Mouse (Mus musculus): ENCODE measurements around the gene Slc11a2. TPM values are rescaled to one million over a fixed set of nuclear protein-coding genes. Genes with fewer than 3 reads are reported as not detected.

The Slc11a2 gene
- total and polyA plus RNA-seq, 3 experiments = 8.9 to 18.6 (median 13.0) TPM

GRCm38 (mm10) chr15:100414011-100414410, 10.9 kb downstream of the Slc11a2 start:
- Histone ChIP-seq H3K27ac (ENCODE audit: insufficient read depth, low read depth) (no peak overlapping the region), H3K27me3 (replicated peaks) (no peaks in the 10 kb centered on the region), H3K36me3 (replicated peaks in 1 of 2; ENCODE audit: control insufficient read depth in 1 of 2, insufficient read depth in 1 of 2, low read length in 1 of 2) (peaks cover 2 to 34% of the 10 kb centered on the region in 2 experiments), H3K9ac (ENCODE audit: insufficient read depth, low read depth) (no peak overlapping the region), H3K4me3 (replicated peaks in 1 of 3; ENCODE audit: low read depth in 2 of 3, low read length in 2 of 3, poor library complexity in 1 of 3) (no peak overlapping the region), H3K4me2 (ENCODE audit: insufficient read depth, low read depth, poor library complexity, severe bottlenecking) (no peak overlapping the region), H3K9me3 (replicated peaks; ENCODE audit: low read length) (no peaks in the 10 kb centered on the region), H3K79me2 (replicated peaks; ENCODE audit: control insufficient read depth, extremely low read depth, insufficient read depth, poor library complexity, severe bottlenecking) (no peaks in the 10 kb centered on the region), H3K4me1 (ENCODE audit: control insufficient read depth in 1 of 2, insufficient read depth in 2 of 2) (peaks cover 7 to 41% of the 10 kb centered on the region in 2 experiments)
- dilution Hi-C loops (cut with MboI; ENCODE audit: extremely low pct_ligation_motif_present, extremely low pct_unique_long_range_greater_than_20kb, low sequenced_read_pairs) (no loop called here), in situ Hi-C loops (cut with MboI; ENCODE audit: low pct_ligation_motif_present, low pct_unique_long_range_greater_than_20kb, low sequenced_read_pairs) (no loop called here)
- no peak for TF ChIP-seq EP300 (IDR thresholded peaks at IDR 0.05; ENCODE audit: low read length)
- DNase-seq (ENCODE audit: extremely low read depth) = peak; percentile 64

DNA sequence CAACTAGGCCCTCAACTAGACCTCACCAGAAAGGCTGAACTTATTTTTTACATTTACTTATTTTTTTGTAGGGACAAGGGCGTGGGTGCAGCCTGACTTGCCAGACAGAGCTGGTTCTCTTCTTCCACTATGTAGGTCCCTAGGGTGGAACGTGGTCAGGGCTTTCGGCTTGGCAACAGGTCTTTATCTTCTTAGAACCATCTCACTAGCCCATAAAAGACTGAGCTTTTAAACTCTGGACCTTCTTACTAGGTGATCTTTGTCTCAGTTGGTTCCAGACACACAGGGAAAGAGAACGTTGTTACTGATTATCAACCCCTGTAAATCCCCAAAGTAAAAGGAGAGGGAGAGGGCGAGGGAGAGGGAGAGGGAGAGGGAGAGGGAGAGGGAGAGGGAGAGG, 11.6 kb downstream of the Slc11a2 start:
- no peaks in the 10 kb centered on the region for H3K79me2 ChIP-seq (replicated peaks; ENCODE audit: control insufficient read depth, extremely low read depth, insufficient read depth, poor library complexity, severe bottlenecking)
- peaks cover 7 to 40% of the 10 kb centered on the region in 2 experiments for H3K4me1 ChIP-seq (ENCODE audit: control insufficient read depth in 1 of 2, insufficient read depth in 2 of 2)
- no peaks in the 10 kb centered on the region for H3K27me3 ChIP-seq (replicated peaks)
- H3K36me3 ChIP-seq (replicated peaks in 1 of 2; ENCODE audit: control insufficient read depth in 1 of 2, insufficient read depth in 1 of 2, low read length in 1 of 2) = peaks cover 4 to 38% of the 10 kb centered on the region in 2 experiments
- no peak overlapping the region for H3K4me2 ChIP-seq (ENCODE audit: insufficient read depth, low read depth, poor library complexity, severe bottlenecking)
- dilution Hi-C loops (cut with MboI; ENCODE audit: extremely low pct_ligation_motif_present, extremely low pct_unique_long_range_greater_than_20kb, low sequenced_read_pairs) = no loop called here
- no peak overlapping the region for H3K9ac ChIP-seq (ENCODE audit: insufficient read depth, low read depth)
- H3K9me3 ChIP-seq (replicated peaks; ENCODE audit: low read length) = no peaks in the 10 kb centered on the region
- H3K27ac ChIP-seq (ENCODE audit: insufficient read depth, low read depth) = no peak overlapping the region
- DNase-seq (ENCODE audit: extremely low read depth) = no peak
- TF ChIP-seq ZC3H11A (IDR thresholded peaks at IDR 0.05; ENCODE audit: low read depth, low read length) (no peak), SIN3A (IDR thresholded peaks at IDR 0.05; ENCODE audit: low read length) (no peak), ZKSCAN1 (IDR thresholded peaks at IDR 0.05; ENCODE audit: borderline replicate concordance, low read depth, low read length) (no peak)
- in situ Hi-C loops (cut with MboI; ENCODE audit: low pct_ligation_motif_present, low pct_unique_long_range_greater_than_20kb, low sequenced_read_pairs) = no loop called here
- no peak overlapping the region for H3K4me3 ChIP-seq (replicated peaks in 1 of 3; ENCODE audit: low read depth in 2 of 3, low read length in 2 of 3, poor library complexity in 1 of 3)

GRCm38 (mm10) chr15:100411731-100412130, 13.1 kb downstream of the Slc11a2 start:
- DNase-seq (ENCODE audit: extremely low read depth) = no peak
- in situ Hi-C loops (cut with MboI; ENCODE audit: low pct_ligation_motif_present, low pct_unique_long_range_greater_than_20kb, low sequenced_read_pairs) (no loop called here), dilution Hi-C loops (cut with MboI; ENCODE audit: extremely low pct_ligation_motif_present, extremely low pct_unique_long_range_greater_than_20kb, low sequenced_read_pairs) (no loop called here)
- Histone ChIP-seq H3K36me3 (replicated peaks in 1 of 2; ENCODE audit: control insufficient read depth in 1 of 2, insufficient read depth in 1 of 2, low read length in 1 of 2) (peaks cover 9 to 47% of the 10 kb centered on the region in 2 experiments), H3K9me3 (replicated peaks; ENCODE audit: low read length) (no peaks in the 10 kb centered on the region), H3K9ac (ENCODE audit: insufficient read depth, low read depth) (no peak overlapping the region), H3K79me2 (replicated peaks; ENCODE audit: control insufficient read depth, extremely low read depth, insufficient read depth, poor library complexity, severe bottlenecking) (no peaks in the 10 kb centered on the region), H3K4me2 (ENCODE audit: insufficient read depth, low read depth, poor library complexity, severe bottlenecking) (no peak overlapping the region), H3K27ac (ENCODE audit: insufficient read depth, low read depth) (no peak overlapping the region), H3K27me3 (replicated peaks) (no peaks in the 10 kb centered on the region), H3K4me1 (ENCODE audit: control insufficient read depth in 1 of 2, insufficient read depth in 2 of 2) (peaks cover 7 to 33% of the 10 kb centered on the region in 2 experiments), H3K4me3 (replicated peaks in 1 of 3; ENCODE audit: low read depth in 2 of 3, low read length in 2 of 3, poor library complexity in 1 of 3) (no peak overlapping the region)
- TF ChIP-seq UBTF (IDR thresholded peaks at IDR 0.05; ENCODE audit: low read depth, low read length) = no peak
- no peak for TF ChIP-seq POLR2A (IDR thresholded peaks at IDR 0.05; ENCODE audit: low read depth, low read length)
- no peak for TF ChIP-seq USF1 (IDR thresholded peaks at IDR 0.05; ENCODE audit: low read depth, low read length)

All from CH12.LX (cell line).